Mouse (Mus musculus): ENCODE measurements around the gene Dnajc2.

- TF ChIP-seq POLR2A (IDR thresholded peaks at IDR 0.05; ENCODE audit: insufficient read depth, low read depth, low read length) (peak; percentile 57), CTCF (IDR thresholded peaks at IDR 0.05) (no peak; the same call in 1 of the 2 replicates), EP300 (IDR thresholded peaks at IDR 0.05; ENCODE audit: insufficient read depth, low read depth, low read length) (peak; percentile 67; the same call in 1 of the 2 replicates)
Observed at GRCm38 (mm10) chr5:21736956-21737585, 48.0 kb downstream of the Dnajc2 start, which contains the start of gene Pmpcb.

All from heart, adult 2 months (tissue).